Comparison of ENCODE assay signal across 20 mouse cellular contexts in genomic region chr3:94587962-94588361, GRCm38 (mm10). TPM values are rescaled to one million over a fixed set of nuclear protein-coding genes. Genes with fewer than 3 reads are reported as not detected.
DNase-seq lines count a peak whose midpoint lies in the region; ATAC-seq lines count a peak whose summit lies in the region.
"Had no signal": no experiment of that assay in that cellular context is flagged by ENCODE, and none has a peak within 500 bp of the region (broad histone marks: within the 10 kb centered on the region; RNA-seq: fewer than 3 reads in every experiment).

No protein-coding gene starts in this region.

- H3K36me3 ChIP-seq in macrophage (ENCODE audit: inconsistent target) = no peaks in the 10 kb centered on the region
- H3K36me3 ChIP-seq: embryonic facial prominence, embryonic 13.5 days; forebrain, embryonic 15.5 days; hindbrain, embryonic 10.5 days; lung, embryonic 15.5 days had no signal

- WGBS in macrophage (ENCODE audit: missing documents) = 32% methylated on average over 5 of the region's 5 CpGs

- H3K79me2 ChIP-seq in macrophage (ENCODE audit: inconsistent target) = no peaks in the 10 kb centered on the region

- H3K4me3 ChIP-seq in macrophage (ENCODE audit: inconsistent target) = no peak overlapping the region; the same call in 1 of the 2 replicates
- H3K4me3 ChIP-seq: embryonic facial prominence, embryonic 13.5 days; forebrain, embryonic 15.5 days; hindbrain, embryonic 10.5 days; layer of hippocampus, adult 2 months; lung, embryonic 15.5 days had no signal

- ATAC-seq in common myeloid progenitor, adult 5-6 weeks (replicated peaks; ENCODE audit: low read depth, poor library complexity, severe bottlenecking) = peak; percentile 45
- ATAC-seq: forebrain, embryonic 15.5 days had no signal

- peak overlapping the region; percentile 77 for H3K27ac ChIP-seq in macrophage
- H3K27ac ChIP-seq: embryonic facial prominence, embryonic 13.5 days; forebrain, embryonic 15.5 days; hindbrain, embryonic 10.5 days; layer of hippocampus, adult 2 months; lung, embryonic 15.5 days had no signal

- peak; percentile 33 for DNase-seq in adrenal gland, adult 8-10 months
- no peak for DNase-seq in adrenal gland, postnatal 25 days
- peak; percentile 53 for DNase-seq in 3134 (ENCODE audit: extremely low read depth, insufficient read length, low spot score)
- no peak for DNase-seq in gastrocnemius, postnatal 4 days (ENCODE audit: low spot score in 2 of 2)
- no peak for DNase-seq in gastrocnemius, adult 18-20 months (ENCODE audit: low spot score)
- DNase-seq in ovary, postnatal 14 days (ENCODE audit: low spot score) = no peak
- DNase-seq: B cell, adult 2 months; cerebellum, postnatal 10 days; gastrocnemius, postnatal 10 days; kidney, adult 8-10 months had no signal

RNA-seq across cellular contexts. Expression of gene Snx27, which starts 5.4 kb away (rescaled TPM):
- total RNA-seq in adrenal gland, adult 8-10 months (2022) = 10 to 100 TPM; 47.4 to 56.8 (median 54.8) TPM
- total RNA-seq in adrenal gland, postnatal 25 days (2021) = 38.0 and 46.1 TPM in 2 replicates
- 24.8 and 26.5 TPM in 2 replicates for total RNA-seq in common myeloid progenitor, adult 5-6 weeks (2017)
- total RNA-seq in macrophage (2018; cell fraction: chromatin; rRNA removed) = 100 to 1,000 TPM in 19 of 26 experiments, 10 to 100 TPM in 7; 44.1 to 254 (median 134) TPM
- total RNA-seq in macrophage (2018; cell fraction: cytosol; rRNA removed) = 100 to 1,000 TPM in 3 of 26 experiments, 10 to 100 TPM in 23; 32.2 to 111 (median 57.8) TPM
- total RNA-seq in macrophage (2018; cell fraction: nucleus; rRNA removed) = 100 to 1,000 TPM in 9 of 26 experiments, 10 to 100 TPM in 17; 43.4 to 176 (median 77.9) TPM
- 54.8 to 74.9 TPM (median 55.4 TPM) in 3 replicates for polyA plus RNA-seq in macrophage (2018)
- 10 to 100 TPM; 37.9 to 40.2 TPM for total RNA-seq in gastrocnemius, postnatal 4 days (2021)
- total RNA-seq in gastrocnemius, adult 18-20 months (2021) = 10 to 100 TPM; 32.5 to 38.7 TPM

RNA-seq across cellular contexts. Expression of gene Gm10972, which starts 55.0 kb away (rescaled TPM):
- total RNA-seq in adrenal gland, adult 8-10 months (2022) = not detected
- total RNA-seq in adrenal gland, postnatal 25 days (2021) = not detected in 2 replicates
- total RNA-seq in common myeloid progenitor, adult 5-6 weeks (2017) = not detected in 2 replicates
- not detected for total RNA-seq in macrophage (2018; cell fraction: chromatin; rRNA removed)
- not detected for total RNA-seq in macrophage (2018; cell fraction: cytosol; rRNA removed)
- total RNA-seq in macrophage (2018; cell fraction: nucleus; rRNA removed) = not detected
- polyA plus RNA-seq in macrophage (2018) = not detected in 3 replicates
- total RNA-seq in gastrocnemius, postnatal 4 days (2021) = not detected
- total RNA-seq in gastrocnemius, adult 18-20 months (2021) = not detected
- total RNA-seq: gastrocnemius, postnatal 10 days; layer of hippocampus, adult 2 months; left cerebral cortex, postnatal 14 days; midbrain, postnatal 0 days had no signal
- polyA plus RNA-seq: embryonic facial prominence, embryonic 13.5 days; forebrain, embryonic 15.5 days; hindbrain, embryonic 10.5 days; lung, embryonic 15.5 days; midbrain, postnatal 0 days; small intestine, adult 2 months had no signal

Comparison
In these comparisons a context has a peak if more than half of its experiments do, and no peak if none do; other contexts are left out.
1. DNase-seq: peak in adrenal gland, adult 8-10 months (single experiment) and 3134 (single experiment); none in adrenal gland, postnatal 25 days (single experiment), gastrocnemius, postnatal 4 days (0 of 2), gastrocnemius, adult 18-20 months (single experiment) and ovary, postnatal 14 days (single experiment).